Mouse (Mus musculus) MEL (cell line): Measurements from ENCODE around the gene Dpm1.
A peak's percentile ranks its signal among the peaks of the same experiment; 100 is the strongest.

ENCODE experiments used
- CHD2 ChIP-seq: IDR thresholded peaks from 2 replicates; pipeline ENCODE4 v1.6.1; 2011; ENCODE audit warnings: low read length, improper control_type of control experiment
- CTCF ChIP-seq, 3 experiments: IDR thresholded peaks in 2 of 3; conservative IDR thresholded peaks in 1 of 3; 2 replicates each; pipeline ENCODE4 v1.5.1; 2011 to 2012; ENCODE audit warnings: low read length in 3 of 3, low read depth in 2 of 3, mild to moderate bottlenecking in 2 of 3, improper control_type of control experiment in 1 of 3, inconsistent platforms in 1 of 3, mixed read lengths in 1 of 3, moderate library complexity in 1 of 3; ENCODE audit not compliant: control insufficient read depth in 1 of 3, insufficient read depth in 1 of 3, poor library complexity in 1 of 3, severe bottlenecking in 1 of 3
- ELF1 ChIP-seq: IDR thresholded peaks from 2 replicates; pipeline ENCODE4 v1.6.1; 2014; ENCODE audit warnings: low read depth, mild to moderate bottlenecking, inconsistent platforms, low read length, improper control_type of control experiment, moderate library complexity
- EP300 ChIP-seq, 2 experiments: IDR thresholded peaks; 2 replicates each; pipeline ENCODE4 v1.6.1; 2011; ENCODE audit warnings: improper control_type of control experiment in 2 of 2, low read length in 2 of 2, low read depth in 1 of 2, mild to moderate bottlenecking in 1 of 2
- MAX ChIP-seq: IDR thresholded peaks from 2 replicates; pipeline ENCODE4 v1.6.1; 2011; ENCODE audit warnings: low read length, improper control_type of control experiment
- NELFE ChIP-seq: IDR thresholded peaks from 2 replicates; pipeline ENCODE4 v1.6.1; 2011; ENCODE audit warnings: low read depth, low read length, improper control_type of control experiment
- POLR2A ChIP-seq, 2 experiments: IDR thresholded peaks; 2 replicates each; pipeline ENCODE4 v1.6.1; 2011 to 2012; ENCODE audit warnings: low read length in 2 of 2, mild to moderate bottlenecking in 2 of 2, control low read depth in 1 of 2, improper control_type of control experiment in 1 of 2, low read depth in 1 of 2, moderate library complexity in 1 of 2; ENCODE audit not compliant: control insufficient read depth in 1 of 2, insufficient read depth in 1 of 2, poor library complexity in 1 of 2
- RAD21 ChIP-seq: IDR thresholded peaks from 2 replicates; pipeline ENCODE4 v1.6.1; 2011; ENCODE audit warnings: mild to moderate bottlenecking, low read depth, low read length, improper control_type of control experiment
- SIN3A ChIP-seq: IDR thresholded peaks from 2 replicates; pipeline ENCODE4 v1.6.1; 2012; ENCODE audit warnings: low read length, improper control_type of control experiment, inconsistent platforms
- TBP ChIP-seq: IDR thresholded peaks from 2 replicates; pipeline ENCODE4 v1.8.0; 2011; ENCODE audit warnings: low read depth, low read length, improper control_type of control experiment

- TF ChIP-seq CTCF (IDR thresholded peaks at IDR 0.05 in 2 of 3, conservative IDR thresholded peaks at IDR 0.05 in 1 of 3; ENCODE audit: control insufficient read depth in 1 of 3, insufficient read depth in 1 of 3, low read depth in 2 of 3, low read length in 3 of 3, poor library complexity in 1 of 3, severe bottlenecking in 1 of 3): 0 out of 6 replicates have a peak, but pooled peaks of 2 of the 3 experiments have one; percentile 0 to 9
- no peak for TF ChIP-seq SIN3A
- no peak for TF ChIP-seq NELFE
- no peak for TF ChIP-seq POLR2A (IDR thresholded peaks at IDR 0.05; ENCODE audit: control insufficient read depth in 1 of 2, insufficient read depth in 1 of 2, low read depth in 1 of 2, low read length in 2 of 2, poor library complexity in 1 of 2)
- no peak for TF ChIP-seq EP300 (IDR thresholded peaks at IDR 0.05; ENCODE audit: low read depth in 1 of 2, low read length in 2 of 2)
- no peak for TF ChIP-seq TBP
- no peak for TF ChIP-seq MAX
- no peak for TF ChIP-seq RAD21
- no peak for TF ChIP-seq ELF1
- no peak for TF ChIP-seq CHD2
Measured at GRCm38 (mm10) chr2:168243278-168243677, 12.9 kb upstream of the Dpm1 start.
